Mouse (Mus musculus) left cerebral cortex, postnatal 14 days (tissue): ENCODE measurements around the gene Gipc3. TPM values are rescaled to one million over a fixed set of nuclear protein-coding genes. Genes with fewer than 3 reads are reported as not detected.

ENCODE experiments used
- DNase-seq, 2 experiments: peaks; one replicate each; pipeline ENCODE4 v3.0.0; 2021 to 2022; ENCODE audit warnings: low spot score in 2 of 2, mixed read lengths in 1 of 2
- intact Hi-C: fragments of 180-260 bp; cut with DNase I; formaldehyde crosslinking; loops from one replicate; pipeline ENCODE4 v1.15.1; 2025
- total RNA-seq, 2 experiments: library from RNA; stranded (reverse); gene quantifications; 2 replicates each; pipeline ENCODE4 v1.2.3; 2021

The Gipc3 gene
- total RNA-seq, 2 experiments from 2014 or later = 0.51 to 0.97 TPM

DNA sequence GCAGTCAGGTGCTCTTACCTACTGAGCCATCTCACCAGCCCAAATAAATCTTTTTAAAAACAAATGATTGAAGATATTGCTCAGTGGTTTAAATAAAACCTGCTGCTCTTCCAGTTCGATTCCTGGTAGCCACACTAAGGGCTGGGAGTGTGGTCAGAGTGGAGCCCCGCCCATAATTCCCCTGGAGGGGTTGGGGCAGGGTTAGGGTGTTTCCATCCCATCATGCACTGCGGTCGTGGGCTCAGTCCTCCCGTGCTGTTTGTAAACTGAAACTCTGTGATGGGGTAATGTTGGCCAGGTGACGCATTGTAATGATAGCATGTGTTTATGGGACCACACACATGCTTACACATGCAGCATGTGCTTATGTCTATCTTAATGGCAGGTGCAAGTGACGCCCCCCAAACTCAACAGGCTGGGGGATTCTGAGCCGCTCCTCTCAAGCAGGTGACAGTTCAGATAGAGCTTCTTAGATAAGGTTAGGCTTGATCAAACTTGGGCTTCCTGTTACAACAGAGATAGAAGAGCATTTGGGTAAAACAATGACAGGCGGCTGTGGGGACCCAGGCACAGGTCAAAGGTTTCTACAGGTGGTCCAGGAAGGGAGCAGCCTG lies 8.7 kb upstream of the Gipc3 start:
- DNase-seq = no peak
- intact Hi-C loops = no loop called here

GRCm38 (mm10) chr10:81350351-81351063 lies 7.4 kb upstream of the Gipc3 start, which contains the start of gene Hmg20b:
TSS of gene Hmg20b (minus strand) at chr10:81350480.
- DNase-seq = peak; percentile 100
- intact Hi-C loops = no loop called here

DNA sequence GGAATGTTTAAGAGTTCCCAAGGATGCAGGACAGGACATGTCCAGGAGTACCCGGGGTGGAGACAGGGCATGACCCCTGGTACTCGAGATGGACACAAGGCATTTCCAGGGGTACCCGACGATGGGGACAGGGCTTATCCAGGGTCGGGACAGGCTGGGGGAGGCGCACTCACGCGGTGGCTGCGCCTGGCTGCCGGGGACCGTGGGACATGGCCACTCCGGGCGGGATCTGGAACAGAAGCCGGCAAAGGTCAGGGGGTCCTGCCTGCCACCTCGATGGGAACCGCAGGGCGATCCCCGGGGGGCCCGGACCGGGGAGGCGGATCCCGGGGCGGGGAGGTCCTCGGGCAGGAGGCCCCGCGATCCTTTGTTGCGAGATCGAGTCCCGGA lies 6.9 kb upstream of the Gipc3 start:
- DNase-seq = no peak
- intact Hi-C loops = loop anchor here (5.0 kb wide), 1 partner anchor 63 kb away; no protein-coding TSS in a partner anchor

- intact Hi-C loops = loop anchor here (5.0 kb wide), 1 partner anchor 62 kb away; no protein-coding TSS in a partner anchor
These were observed 6.1 kb upstream of the Gipc3 start for GRCm38 (mm10) chr10:81349146-81349545.

DNA sequence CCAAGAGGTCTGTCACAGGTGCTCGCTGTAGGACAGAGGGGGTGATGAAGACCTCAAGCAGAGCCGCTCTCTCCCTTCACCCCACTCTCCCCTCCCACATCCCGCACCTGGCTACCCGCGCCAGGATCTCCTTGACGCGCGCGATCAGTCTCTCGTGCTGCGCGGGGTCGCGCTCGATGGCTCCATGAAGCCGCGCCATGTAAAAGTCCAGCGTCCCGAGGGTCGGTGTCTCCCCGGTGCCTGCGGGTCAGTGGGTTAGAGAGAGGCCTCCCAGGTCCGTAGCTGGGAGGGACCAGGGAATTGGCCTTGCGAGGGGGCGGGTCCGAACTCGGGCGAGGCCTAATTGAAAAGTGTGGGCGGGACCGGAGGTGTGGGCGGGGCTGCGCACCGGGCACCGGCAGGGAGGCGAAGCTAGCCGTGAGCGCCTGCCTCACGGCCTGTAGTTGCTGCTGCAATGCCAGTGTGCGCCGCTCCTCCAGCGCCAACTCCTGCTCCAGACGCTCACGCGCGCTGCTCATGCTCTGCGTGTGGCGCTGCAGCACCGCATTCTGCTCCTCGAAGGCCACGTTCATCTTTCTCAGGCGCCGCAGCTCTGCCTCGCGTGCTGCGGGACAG lies 3.5 kb upstream of the Gipc3 start:
- intact Hi-C loops = loop anchor here (5.0 kb wide), 1 partner anchor 59 kb away; no protein-coding TSS in a partner anchor
- peak; percentile 72 to 81 for DNase-seq

More at GRCm38 (mm10) chr10:81349146-81349545, 6.1 kb upstream of the Gipc3 start:
- DNase-seq = no peak

DNA sequence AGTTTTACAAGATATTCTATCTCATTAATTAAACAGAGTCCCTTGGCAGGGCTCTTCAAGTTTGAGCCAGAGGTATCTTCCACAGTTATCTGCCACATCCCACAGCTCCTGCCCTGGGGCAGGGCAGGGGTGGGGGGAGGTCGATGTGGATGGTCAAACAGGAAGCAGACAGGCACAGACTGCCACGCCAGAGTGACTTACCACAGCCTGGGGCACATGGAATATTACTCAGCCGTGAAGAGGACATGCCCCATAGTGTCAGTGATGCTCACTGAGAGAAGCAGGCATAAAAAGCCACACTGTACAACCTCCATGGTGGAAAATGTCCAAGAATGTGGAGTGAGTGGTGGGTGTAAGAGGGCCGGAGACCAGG lies 2.1 kb upstream of the Gipc3 start:
- no peak for DNase-seq
- intact Hi-C loops = loop anchor here (5.0 kb wide), 1 partner anchor 58 kb away; no protein-coding TSS in a partner anchor

- intact Hi-C loops = loop anchor here (5.0 kb wide), 1 partner anchor 57 kb away; no protein-coding TSS in a partner anchor
- DNase-seq = no peak
These were observed 1.5 kb upstream of the Gipc3 start for GRCm38 (mm10) chr10:81344421-81345161.

- peak in 1 of 2 experiments; percentile 66 for DNase-seq
- intact Hi-C loops = no loop called here
These were observed 1.6 kb downstream of the Gipc3 start for GRCm38 (mm10) chr10:81341333-81341949.

DNA sequence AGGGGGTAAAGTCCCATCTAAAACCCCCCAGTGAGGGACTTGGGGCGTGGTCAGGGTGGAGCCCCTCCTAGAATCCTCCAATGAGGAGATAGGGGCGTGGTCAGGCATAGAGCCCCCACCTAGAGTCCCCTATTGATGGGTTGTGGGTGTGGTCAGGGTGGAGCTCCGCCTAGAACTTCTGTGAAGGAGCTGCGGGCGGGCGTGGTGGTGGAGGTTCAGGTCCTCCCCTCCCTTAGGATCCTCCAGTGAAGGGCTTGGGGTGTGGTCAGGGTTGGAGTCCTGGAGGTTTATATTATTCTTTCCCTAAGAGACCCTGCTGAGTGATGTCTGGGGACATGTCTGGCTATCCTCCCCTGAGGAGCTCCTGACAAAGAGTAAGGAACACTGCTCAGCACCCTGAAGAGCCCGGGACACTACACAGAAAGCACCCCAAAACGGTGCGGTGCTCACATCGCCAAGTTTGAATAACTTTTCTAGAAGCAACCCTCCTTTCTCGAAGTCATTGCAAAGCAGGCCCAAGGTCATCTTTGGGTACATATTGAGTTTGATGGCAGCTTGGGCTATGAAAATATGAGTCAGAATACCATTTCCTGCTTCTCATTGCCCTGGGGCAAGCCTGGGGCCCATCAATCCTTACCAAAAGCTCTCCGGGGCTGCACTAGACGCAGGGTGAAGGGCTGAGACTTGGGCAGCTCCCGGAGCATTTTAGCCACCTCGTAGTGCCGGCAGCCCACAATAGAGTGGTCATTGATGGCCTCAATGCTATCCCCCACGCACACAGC lies 2.3 kb downstream of the Gipc3 start:
- intact Hi-C loops = no loop called here
- no peak for DNase-seq

- no peak for DNase-seq
- intact Hi-C loops = no loop called here
These were observed 6.5 kb downstream of the Gipc3 start for GRCm38 (mm10) chr10:81336558-81336957.

DNA sequence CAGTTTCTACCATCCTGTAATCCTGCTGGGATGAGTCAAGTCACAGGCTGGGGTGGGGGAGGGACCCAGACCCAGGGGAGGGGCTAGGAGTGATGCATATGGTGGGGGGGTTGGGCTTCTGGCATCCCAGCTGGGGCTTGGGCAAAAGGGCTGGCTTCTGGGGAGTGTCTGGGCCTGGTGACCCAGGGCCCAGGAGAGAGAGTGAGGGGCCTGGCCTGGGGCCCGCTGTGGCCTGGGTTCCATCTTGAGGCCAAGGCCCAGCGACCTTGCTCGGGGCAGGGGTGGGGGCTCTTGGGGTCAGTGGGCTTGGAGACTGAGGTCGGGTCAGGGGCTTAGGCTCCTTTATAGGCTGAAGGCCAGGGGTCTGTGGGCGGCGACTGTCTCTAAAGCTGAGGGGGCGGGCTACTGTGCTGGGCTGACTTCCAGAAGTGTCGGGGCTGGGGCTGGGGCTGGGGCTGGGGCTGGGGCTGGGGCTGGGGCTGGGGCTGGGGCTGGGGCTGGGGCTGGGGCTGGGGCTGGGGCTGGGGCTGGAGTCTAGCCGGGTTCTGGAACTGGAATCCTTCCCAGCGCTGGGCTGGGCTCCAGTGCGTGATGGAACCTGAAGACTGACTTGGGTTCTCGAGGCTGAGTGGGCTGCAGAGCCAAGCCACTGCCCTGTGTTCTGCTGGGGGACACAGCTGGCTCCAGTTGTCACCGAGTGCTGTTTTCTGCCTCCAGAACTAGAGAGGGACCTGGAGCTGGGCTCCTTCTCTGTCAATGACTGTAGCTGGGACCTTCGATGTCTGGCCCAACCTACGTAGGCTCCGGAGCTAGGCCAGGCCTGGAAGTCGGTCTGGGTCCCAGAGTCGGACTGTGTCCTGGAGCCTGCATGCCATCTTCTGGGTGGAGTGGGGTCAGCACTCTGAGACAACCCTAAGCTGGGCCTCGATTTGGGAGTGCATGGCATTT lies 7.4 kb downstream of the Gipc3 start:
- DNase-seq = no peak
- intact Hi-C loops = no loop called here

DNA sequence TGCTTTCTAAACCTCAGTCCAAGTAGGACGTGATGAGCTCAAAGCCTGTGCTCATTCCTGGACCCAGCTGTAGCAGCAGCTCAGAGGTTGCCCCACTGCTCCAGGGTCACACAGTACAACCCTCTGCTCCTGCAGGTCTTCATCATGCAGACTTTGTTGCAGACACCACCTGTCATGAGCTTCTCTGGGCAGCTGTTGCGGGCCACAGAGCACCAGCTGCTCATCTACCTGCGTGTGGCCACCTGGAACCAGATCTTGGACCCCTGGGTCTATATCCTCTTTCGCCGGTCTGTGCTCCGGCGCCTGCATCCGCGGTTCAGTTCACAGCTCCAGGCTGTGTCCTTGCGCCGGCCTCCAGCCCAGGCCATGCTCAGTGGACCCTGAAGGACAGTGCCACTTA lies 8.7 kb downstream of the Gipc3 start:
- no peak for DNase-seq
- intact Hi-C loops = no loop called here

GRCm38 (mm10) chr10:81332277-81332676 lies 10.8 kb downstream of the Gipc3 start:
- intact Hi-C loops = no loop called here
- no peak for DNase-seq

DNA sequence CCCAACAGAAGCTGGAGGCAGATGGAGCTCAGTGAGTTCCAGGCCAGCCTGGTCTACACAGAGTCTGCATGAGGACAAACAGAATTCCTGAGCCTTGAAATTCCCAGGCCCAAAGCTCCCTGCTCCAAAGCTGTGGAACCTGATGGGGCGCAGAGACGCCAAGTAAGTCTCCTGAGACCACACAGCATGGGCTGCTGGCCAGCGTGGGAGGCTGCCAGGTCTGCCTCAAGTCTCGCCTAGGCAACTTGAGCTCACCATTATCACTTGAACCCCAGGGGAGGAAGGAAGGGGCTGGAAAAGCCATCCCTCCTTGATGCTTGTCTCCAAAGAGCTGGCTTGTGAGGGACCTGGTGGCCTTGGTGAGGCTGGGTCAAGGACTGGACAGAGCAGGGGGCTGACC lies 13.1 kb downstream of the Gipc3 start:
- no peak for DNase-seq
- intact Hi-C loops = no loop called here

DNA sequence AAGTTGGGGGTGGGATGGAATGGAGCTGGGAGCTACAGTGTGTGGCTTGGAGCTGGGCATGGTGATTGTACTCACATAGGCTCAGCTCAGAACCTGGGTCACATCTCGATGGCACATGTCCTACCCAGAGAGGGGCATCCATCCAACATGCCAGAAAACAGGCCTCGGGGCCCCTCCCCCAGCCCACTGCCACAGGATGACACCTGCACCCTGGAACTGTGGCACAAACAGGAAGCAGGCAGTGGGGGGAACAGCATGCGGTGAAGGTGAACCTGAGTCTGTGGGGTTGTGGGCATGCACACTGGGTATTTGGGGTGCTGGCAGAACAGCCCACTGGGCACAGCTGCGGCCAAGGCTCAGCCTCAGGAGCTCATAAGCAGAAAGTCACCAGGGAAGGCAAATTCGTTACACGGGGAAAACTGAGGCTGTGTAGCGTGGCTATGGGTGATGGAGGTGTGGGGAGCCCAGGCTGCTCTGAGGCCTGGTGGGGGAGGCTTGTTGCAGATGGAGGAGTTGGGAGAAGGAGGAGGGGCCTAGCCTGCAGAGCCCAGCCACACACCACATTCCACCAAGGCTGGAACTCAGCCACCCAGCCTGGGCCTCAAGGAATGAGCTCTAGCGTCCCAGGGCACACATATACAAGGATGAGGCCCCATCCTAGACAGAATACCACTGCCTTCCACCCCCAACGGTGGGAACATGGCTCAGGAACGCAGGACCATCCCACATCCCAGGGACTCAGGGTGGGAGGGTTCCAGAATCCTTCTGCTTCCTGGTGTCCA lies 13.7 kb downstream of the Gipc3 start:
- intact Hi-C loops = no loop called here
- no peak for DNase-seq

GRCm38 (mm10) chr10:81328386-81328785 lies 14.7 kb downstream of the Gipc3 start, which contains the start of gene Tbxa2r:
TSS of gene Tbxa2r (plus strand) at chr10:81328731.
- intact Hi-C loops = no loop called here

GRCm38 (mm10) chr10:81327959-81328358 lies 15.1 kb downstream of the Gipc3 start:
- intact Hi-C loops = no loop called here
- DNase-seq = no peak

More at GRCm38 (mm10) chr10:81328386-81328785, 14.7 kb downstream of the Gipc3 start, which contains the start of gene Tbxa2r:
- DNase-seq = no peak
